Mouse (Mus musculus): ENCODE measurements around the gene Sfxn3.

Gene Sfxn3

GRCm38 (mm10) chr19:45047417-45047934, at the start of gene Sfxn3:
Gene Sfxn3 (plus strand): TSS chr19:45047503.
- peak; percentile 98 to 99 for DNase-seq

- DNase-seq, result peak; percentile 54 to 56
Measured at GRCm38 (mm10) chr19:44997786-44998185, 49.5 kb upstream of the Sfxn3 start.

- no peak for DNase-seq
Measured at GRCm38 (mm10) chr19:44999647-45000046, 47.7 kb upstream of the Sfxn3 start.

- DNase-seq, result peak in 1 of 2 experiments; percentile 53
Measured at GRCm38 (mm10) chr19:45002301-45002700, 45.0 kb upstream of the Sfxn3 start.

- no peak for DNase-seq
Measured at GRCm38 (mm10) chr19:45003740-45004516, 43.4 kb upstream of the Sfxn3 start.

GRCm38 (mm10) chr19:45005444-45005843, 41.9 kb upstream of the Sfxn3 start, which contains the start of gene Twnk:
Gene Twnk (plus strand): TSS chr19:45005663.
- peak; percentile 58 to 59 for DNase-seq

- peak; percentile 98 to 100 for DNase-seq
Measured at GRCm38 (mm10) chr19:45005957-45006712, 41.2 kb upstream of the Sfxn3 start, which contains the start of gene Mrpl43. Gene Mrpl43 (minus strand): TSS chr19:45006442.

DNA sequence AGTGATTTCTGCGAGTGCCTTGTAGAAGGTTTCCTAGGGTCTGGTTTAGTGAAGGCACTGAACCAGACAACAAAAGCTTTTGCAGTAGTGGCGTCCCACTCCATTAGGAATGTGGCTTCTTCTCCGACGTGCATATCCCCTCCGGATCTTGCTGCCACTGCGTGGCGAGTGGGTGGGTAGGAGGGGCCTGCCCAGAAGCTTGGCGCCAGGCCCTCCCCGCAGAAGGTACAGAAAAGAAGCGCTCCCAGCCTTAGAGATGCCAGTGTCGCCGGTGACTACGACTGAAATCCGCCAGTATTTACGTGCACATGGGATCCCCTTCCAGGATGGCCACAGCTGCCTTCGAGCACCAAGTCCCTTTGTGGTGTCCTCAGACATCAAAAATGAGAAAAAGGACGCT, 40.3 kb upstream of the Sfxn3 start:
- DNase-seq, result peak; percentile 42 to 56

GRCm38 (mm10) chr19:45007425-45008191, 39.7 kb upstream of the Sfxn3 start:
- DNase-seq, result peak; percentile 46

- DNase-seq, result no peak
Measured at GRCm38 (mm10) chr19:45010646-45011045, 36.7 kb upstream of the Sfxn3 start.

GRCm38 (mm10) chr19:45012219-45012618, 35.1 kb upstream of the Sfxn3 start:
- peak; percentile 52 to 55 for DNase-seq

- peak in 1 of 2 experiments; percentile 56 for DNase-seq
Measured at GRCm38 (mm10) chr19:45012636-45013035, 34.7 kb upstream of the Sfxn3 start.

GRCm38 (mm10) chr19:45013581-45014225, 33.6 kb upstream of the Sfxn3 start:
- DNase-seq, result no peak

DNA sequence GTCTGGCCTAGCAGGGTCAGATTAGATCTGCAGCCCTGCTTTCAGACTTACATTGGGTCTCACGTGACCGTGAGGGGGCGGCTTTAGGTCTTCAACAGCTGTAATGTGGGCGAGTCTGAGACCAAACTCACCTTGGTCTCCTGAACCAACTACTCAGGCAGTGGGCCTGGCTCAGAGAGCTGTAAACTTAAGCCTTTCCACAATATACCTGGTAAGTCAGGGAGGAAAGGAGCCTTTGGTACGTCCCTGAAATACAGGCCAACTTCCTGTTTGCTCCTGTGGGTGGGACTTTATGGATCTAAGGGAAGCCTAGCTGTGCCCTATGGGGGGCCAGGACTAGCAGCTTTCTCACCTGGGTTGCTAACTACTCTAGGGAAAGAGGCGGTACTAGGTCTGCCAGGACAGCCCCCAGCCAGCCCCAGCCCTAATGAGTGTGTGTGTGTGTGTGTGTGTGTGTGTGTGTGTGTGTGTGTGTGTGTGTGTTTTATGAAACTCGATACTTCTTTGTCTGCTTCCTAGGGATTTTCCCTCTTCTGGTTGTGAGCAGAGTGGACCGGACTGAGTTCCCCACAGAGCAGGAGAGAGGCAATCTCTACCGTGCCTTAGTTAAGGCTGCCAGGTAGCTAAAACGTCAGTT, 32.9 kb upstream of the Sfxn3 start, which contains the start of gene Lzts2:
Lzts2 (plus strand) TSS at position 80 of the 637 bp plus-strand sequence.
- no peak for DNase-seq

DNA sequence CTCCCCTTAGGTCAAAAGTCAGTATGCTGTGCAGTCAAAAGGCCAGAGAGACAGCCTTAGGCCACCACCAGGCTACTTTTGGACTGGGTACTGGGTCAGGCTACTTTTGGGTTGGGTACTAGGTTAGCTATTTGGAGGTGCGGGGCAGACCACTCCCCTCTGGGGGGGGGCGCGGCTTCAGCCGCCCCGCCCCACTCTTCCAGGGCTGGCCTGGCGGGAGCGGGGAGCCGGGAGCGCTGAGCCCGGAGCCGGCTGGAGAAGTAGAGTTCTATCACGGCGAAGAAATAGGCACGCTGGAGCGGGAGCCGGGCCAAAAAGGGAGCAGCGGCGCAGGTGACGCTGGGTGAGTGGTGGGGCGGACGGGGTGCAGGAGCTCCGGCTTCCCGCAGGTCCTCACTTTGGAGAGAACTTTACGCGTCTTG, 32.3 kb upstream of the Sfxn3 start:
- peak; percentile 71 to 73 for DNase-seq

- DNase-seq, result peak; percentile 67 to 72
Measured at GRCm38 (mm10) chr19:45015518-45016281, 31.6 kb upstream of the Sfxn3 start.

GRCm38 (mm10) chr19:45016341-45017215, 30.7 kb upstream of the Sfxn3 start:
- DNase-seq, result peak; percentile 96

DNA sequence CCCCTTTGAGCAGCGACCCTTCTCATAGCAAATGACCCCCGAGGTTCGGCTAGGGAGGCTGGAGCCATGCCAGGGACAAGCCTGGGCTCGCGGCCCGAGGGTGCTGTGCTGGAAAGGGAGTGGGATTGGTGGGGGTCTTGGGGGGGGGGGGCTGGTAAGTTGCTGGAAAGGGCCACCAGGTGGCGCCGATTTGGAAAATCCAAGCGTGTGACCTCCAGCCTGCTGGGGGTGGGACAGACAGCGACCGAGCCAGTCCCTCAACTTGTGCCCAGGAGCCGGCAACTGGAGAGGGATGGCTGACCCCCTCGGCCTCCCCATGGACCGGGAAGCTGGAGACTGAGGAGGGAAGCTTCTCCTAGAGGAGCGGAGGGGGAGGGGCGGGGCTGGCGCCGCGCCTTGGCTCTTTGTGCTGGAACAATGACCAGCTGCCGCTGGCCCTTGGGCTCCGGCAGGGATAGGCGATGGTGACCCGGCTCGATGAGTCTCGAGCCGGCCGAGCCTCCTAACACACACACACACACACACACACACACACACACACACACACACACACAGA, 30.0 kb upstream of the Sfxn3 start:
- peak; percentile 93 for DNase-seq

GRCm38 (mm10) chr19:45017909-45018308, 29.4 kb upstream of the Sfxn3 start:
- peak; percentile 93 to 96 for DNase-seq

All from cerebellum, postnatal 10 days (tissue).